Mouse (Mus musculus) lung, embryonic 16.5 days (tissue): ENCODE measurements around the gene Cobll1. TPM values are rescaled to one million over a fixed set of nuclear protein-coding genes. Genes with fewer than 3 reads are reported as not detected.
A peak's percentile ranks its signal among the peaks of the same experiment; 100 is the strongest.

Source experiments
- ATAC-seq: fragments of 200-750 bp; cut with Nextera tagmentation; 2 replicates; pipeline ENCODE4 v1.8.0; 2017; ENCODE audit warnings: low read depth, mild to moderate bottlenecking, moderate library complexity
- H3K27ac ChIP-seq: fragments of 300-500 bp; sonication (generic); 2 replicates; pipeline ENCODE4 v1.5.1; 2014; ENCODE audit warnings: mild to moderate bottlenecking, control low read depth, low read length
- H3K27me3 ChIP-seq: fragments of 300-500 bp; sonication (generic); 2 replicates; pipeline ENCODE4 v1.6.1; 2014; ENCODE audit warnings: low read depth, low read length, mixed read lengths; ENCODE audit not compliant: control insufficient read depth, insufficient read depth
- H3K36me3 ChIP-seq: fragments of 300-500 bp; sonication (generic); 2 replicates; pipeline ENCODE4 v1.6.1; 2014; ENCODE audit warnings: low read length; ENCODE audit not compliant: control insufficient read depth, insufficient read depth
- H3K4me1 ChIP-seq: fragments of 300-500 bp; sonication (generic); replicated peaks from 2 replicates; pipeline ENCODE4 v1.6.1; 2014; ENCODE audit warnings: low read length, mixed read lengths; ENCODE audit not compliant: control insufficient read depth, insufficient read depth
- H3K4me2 ChIP-seq: fragments of 300-500 bp; sonication (generic); 2 replicates; pipeline ENCODE4 v1.6.1; 2014; ENCODE audit warnings: low read depth, low read length, control low read depth
- H3K4me3 ChIP-seq: fragments of 300-500 bp; sonication (generic); 2 replicates; pipeline ENCODE4 v1.5.1; 2014; ENCODE audit warnings: mild to moderate bottlenecking, low read length, control low read depth
- H3K9ac ChIP-seq: fragments of 300-500 bp; sonication (generic); 2 replicates; pipeline ENCODE4 v1.6.1; 2014; ENCODE audit warnings: low read length, control low read depth
- H3K9me3 ChIP-seq: fragments of 300-500 bp; sonication (generic); 2 replicates; pipeline ENCODE4 v1.6.1; 2016; ENCODE audit warnings: low read length; ENCODE audit not compliant: control insufficient read depth
- WGBS: fragments of 180-500 bp; shearing (Covaris S2); extraction: QIAGEN DNeasy Blood & Tissue Kit; methylation state at CpG from one replicate; pipeline ENCODE4 v1.1.7; 2014; 5-methylcytosine and 5-hydroxymethylcytosine counted together
- polyA plus RNA-seq: library from polyadenylated mRNA; unstranded; fragments of >200 nt; fragmentation: Nextera tagmentation; extraction: Ambion mirVana; gene quantifications from 2 replicates; pipeline ENCODE4 v1.2.1, GENCODE M21; 2015

Gene Cobll1
- polyA plus RNA-seq = 10.4 and 11.1 TPM in 2 replicates

GRCm38 (mm10) chr2:65238964-65239570, at the start of gene Cobll1:
Gene Cobll1 (minus strand): TSS chr2:65239403.
- Histone ChIP-seq H3K4me2 (peak within 1 kb of the TSS; percentile 90), H3K4me1 (peaks cover 13% of the 10 kb centered on the region; the same call in 1 of the 2 replicates), H3K4me3 (peak within 1 kb of the TSS; percentile 86), H3K9me3 (no peaks in the 10 kb centered on the region), H3K27me3 (no peaks in the 10 kb centered on the region), H3K36me3 (no peaks in the 10 kb centered on the region), H3K9ac (peak within 1 kb of the TSS; percentile 93), H3K27ac (peak within 1 kb of the TSS; percentile 97)
- ATAC-seq = peak; percentile 72
- under 1% methylated on average over 37 of the region's 37 CpGs for WGBS

- Histone ChIP-seq H3K9me3 (no peaks in the 10 kb centered on the region), H3K36me3 (no peaks in the 10 kb centered on the region), H3K4me1 (no peaks in the 10 kb centered on the region; the same call in 1 of the 2 replicates), H3K4me2 (no peak overlapping the region), H3K27ac (no peak overlapping the region), H3K9ac (no peak overlapping the region), H3K27me3 (no peaks in the 10 kb centered on the region), H3K4me3 (no peak overlapping the region)
- no peak for ATAC-seq
- 80% methylated on average over 1 of the region's 1 CpGs for WGBS
Observed at GRCm38 (mm10) chr2:65288696-65289095, 49.5 kb upstream of the Cobll1 start.

- Histone ChIP-seq H3K9me3 (no peaks in the 10 kb centered on the region), H3K27me3 (no peaks in the 10 kb centered on the region), H3K9ac (no peak overlapping the region), H3K4me3 (no peak overlapping the region), H3K4me1 (no peaks in the 10 kb centered on the region; the same call in 1 of the 2 replicates), H3K4me2 (no peak overlapping the region), H3K36me3 (no peaks in the 10 kb centered on the region), H3K27ac (no peak overlapping the region)
- 49% methylated on average over 3 of the region's 3 CpGs for WGBS
- ATAC-seq = no peak
Observed at GRCm38 (mm10) chr2:65285380-65285779, 46.2 kb upstream of the Cobll1 start.

- H3K36me3 ChIP-seq = no peaks in the 10 kb centered on the region
- no peaks in the 10 kb centered on the region for H3K27me3 ChIP-seq
- 73% methylated on average over 6 of the region's 6 CpGs for WGBS
- no peaks in the 10 kb centered on the region for H3K9me3 ChIP-seq
- H3K4me1 ChIP-seq = peaks cover 7% of the 10 kb centered on the region
- H3K9ac ChIP-seq = no peak overlapping the region
- H3K4me2 ChIP-seq = no peak overlapping the region
- no peak overlapping the region for H3K27ac ChIP-seq
- no peak overlapping the region for H3K4me3 ChIP-seq
- no peak for ATAC-seq
Observed at GRCm38 (mm10) chr2:65282979-65283378, 43.8 kb upstream of the Cobll1 start.

- Histone ChIP-seq H3K4me1 (peaks cover 7% of the 10 kb centered on the region), H3K27ac (peak overlapping the region; percentile 12; the same call in 1 of the 2 replicates), H3K9me3 (no peaks in the 10 kb centered on the region), H3K4me2 (peak overlapping the region; percentile 35; the same call in 1 of the 2 replicates), H3K4me3 (no peak overlapping the region), H3K9ac (no peak overlapping the region), H3K36me3 (no peaks in the 10 kb centered on the region), H3K27me3 (no peaks in the 10 kb centered on the region)
- 8% methylated on average over 4 of the region's 4 CpGs for WGBS
- ATAC-seq = peak; percentile 65
Observed at GRCm38 (mm10) chr2:65279029-65279690, 40.0 kb upstream of the Cobll1 start.

GRCm38 (mm10) chr2:65275443-65276061, 36.3 kb upstream of the Cobll1 start:
- Histone ChIP-seq H3K4me1 (peaks cover 7% of the 10 kb centered on the region), H3K27ac (no peak overlapping the region), H3K36me3 (no peaks in the 10 kb centered on the region), H3K27me3 (no peaks in the 10 kb centered on the region), H3K4me3 (no peak overlapping the region), H3K4me2 (no peak overlapping the region), H3K9me3 (no peaks in the 10 kb centered on the region), H3K9ac (no peak overlapping the region)
- 78% methylated on average over 6 of the region's 6 CpGs for WGBS
- ATAC-seq = no peak

- no peak overlapping the region for H3K4me2 ChIP-seq
- H3K9ac ChIP-seq = no peak overlapping the region
- no peak for ATAC-seq
- WGBS = 68% methylated on average over 2 of the region's 2 CpGs
- H3K27ac ChIP-seq = no peak overlapping the region
- H3K4me1 ChIP-seq = peaks cover 1% of the 10 kb centered on the region
- no peaks in the 10 kb centered on the region for H3K9me3 ChIP-seq
- H3K27me3 ChIP-seq = no peaks in the 10 kb centered on the region
- H3K4me3 ChIP-seq = no peak overlapping the region
- no peaks in the 10 kb centered on the region for H3K36me3 ChIP-seq
Observed at GRCm38 (mm10) chr2:65273910-65274309, 34.7 kb upstream of the Cobll1 start.

- no peak overlapping the region for H3K4me2 ChIP-seq
- 90% methylated on average over 6 of the region's 6 CpGs for WGBS
- no peak overlapping the region for H3K27ac ChIP-seq
- H3K27me3 ChIP-seq = no peaks in the 10 kb centered on the region
- ATAC-seq = no peak
- H3K4me3 ChIP-seq = no peak overlapping the region
- H3K4me1 ChIP-seq = no peaks in the 10 kb centered on the region
- H3K9ac ChIP-seq = no peak overlapping the region
- H3K9me3 ChIP-seq = no peaks in the 10 kb centered on the region
- no peaks in the 10 kb centered on the region for H3K36me3 ChIP-seq
Observed at GRCm38 (mm10) chr2:65268731-65269130, 29.5 kb upstream of the Cobll1 start.

GRCm38 (mm10) chr2:65267834-65268233, 28.6 kb upstream of the Cobll1 start:
- H3K4me2 ChIP-seq = no peak overlapping the region
- WGBS = 39% methylated on average over 4 of the region's 4 CpGs
- H3K27me3 ChIP-seq = no peaks in the 10 kb centered on the region
- no peaks in the 10 kb centered on the region for H3K4me1 ChIP-seq
- H3K27ac ChIP-seq = no peak overlapping the region
- H3K9me3 ChIP-seq = no peaks in the 10 kb centered on the region
- no peak overlapping the region for H3K9ac ChIP-seq
- no peak overlapping the region for H3K4me3 ChIP-seq
- no peak for ATAC-seq
- H3K36me3 ChIP-seq = no peaks in the 10 kb centered on the region
